Mouse (Mus musculus): ENCODE results near the gene Supt5. TPM values are rescaled to one million over a fixed set of nuclear protein-coding genes. Genes with fewer than 3 reads are reported as not detected.
A peak's percentile ranks its signal among the peaks of the same experiment; 100 is the strongest.
"Not testable (repeated sequence)": the region's sequence is repeated elsewhere in the genome, so short reads cannot be mapped to it uniquely, and the experiment has no call there.

The Supt5 gene
- 100 to 1,000 TPM; 121 to 229 TPM for polyA plus RNA-seq (2017; shearing (Covaris generic))

- ATAC-seq: peak; percentile 99
These were observed at the start of gene Supt5 for GRCm38 (mm10) chr7:28338108-28338998. TSS of gene Supt5 (minus strand) at chr7:28338746.

- not testable (repeated sequence) for ATAC-seq
These were observed 48.8 kb upstream of the Supt5 start for GRCm38 (mm10) chr7:28387384-28387783.

DNA sequence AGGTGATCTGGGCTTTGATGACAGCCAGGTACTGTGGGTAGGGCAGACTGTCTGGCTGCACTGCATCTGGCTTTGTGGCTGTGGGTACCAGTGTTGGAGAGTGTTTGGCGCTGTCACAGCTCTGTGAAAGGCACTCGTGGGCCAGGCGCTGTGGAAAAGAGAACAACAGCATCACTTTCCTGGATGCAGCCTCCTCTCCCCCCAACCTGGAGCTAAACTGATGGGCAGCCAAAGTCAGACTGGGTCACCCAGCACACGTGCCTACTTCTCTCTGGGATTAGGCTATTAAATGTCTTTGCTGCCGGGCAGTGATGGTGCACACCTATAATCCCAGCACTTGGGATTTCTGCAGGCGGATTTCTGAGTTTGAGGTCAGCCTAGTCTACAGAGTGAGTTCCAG lies 48.3 kb upstream of the Supt5 start:
- ATAC-seq: not testable (repeated sequence)

DNA sequence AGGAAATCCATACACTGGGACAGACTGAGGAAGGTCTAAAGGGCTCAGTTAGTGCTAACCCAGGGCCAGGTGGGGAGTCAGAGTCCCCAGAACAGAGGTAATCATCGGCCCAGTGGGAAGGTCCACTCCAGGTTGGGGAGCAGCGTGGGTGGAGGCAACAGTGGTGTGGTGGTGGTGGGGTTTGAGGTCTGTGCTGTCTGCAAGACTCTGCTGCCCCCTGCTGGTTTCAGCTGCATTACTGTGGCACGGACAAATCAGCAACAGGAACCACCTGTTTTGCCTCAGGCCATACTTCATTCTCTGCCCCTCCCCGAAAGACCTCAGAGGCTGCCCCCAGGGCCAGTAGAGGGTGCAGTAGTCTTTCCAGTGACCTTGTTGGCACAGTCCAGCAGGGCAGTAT lies 47.9 kb upstream of the Supt5 start:
- ATAC-seq: peak; percentile 6

DNA sequence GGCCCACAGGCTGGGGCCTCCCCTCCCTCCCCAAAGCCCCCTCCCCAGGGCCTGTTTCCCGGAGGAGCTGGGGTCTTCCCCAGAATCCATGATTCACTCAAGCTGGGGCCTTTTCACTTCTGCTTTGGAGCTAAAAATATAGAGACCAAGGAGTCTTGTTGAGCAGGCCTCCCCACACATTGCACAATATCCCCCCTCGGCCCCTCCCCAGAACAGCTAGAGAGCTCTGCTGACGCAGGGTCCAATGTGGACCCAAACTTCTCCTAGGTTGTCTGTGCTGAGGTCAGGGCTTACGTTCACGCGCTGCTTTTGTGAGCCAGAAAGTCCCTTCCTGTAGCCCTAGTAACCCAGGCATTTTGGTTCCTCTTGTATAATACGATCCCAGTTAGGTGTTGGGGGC lies 47.5 kb upstream of the Supt5 start:
- ATAC-seq: no peak

- no peak for ATAC-seq
These were observed 46.6 kb upstream of the Supt5 start for GRCm38 (mm10) chr7:28385196-28385595.

DNA sequence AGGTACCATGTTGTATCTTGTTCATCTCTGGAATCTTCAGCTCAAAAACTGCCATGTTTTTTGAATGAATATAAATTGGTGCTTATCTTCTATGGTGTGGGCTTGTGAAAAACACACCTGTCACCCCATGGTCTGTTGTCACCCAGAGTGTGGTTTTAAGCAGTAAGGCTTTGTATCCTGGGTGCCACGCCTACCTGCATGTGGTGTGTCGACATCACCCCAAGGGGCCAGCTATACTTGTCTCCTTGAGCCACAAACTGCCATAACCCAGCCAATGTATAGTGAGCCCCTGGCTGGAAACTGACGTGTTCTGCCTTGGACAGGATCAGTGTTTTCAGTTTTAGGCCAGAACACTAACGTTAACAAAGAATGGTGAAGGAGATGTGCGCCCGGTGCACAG lies 45.6 kb upstream of the Supt5 start:
- ATAC-seq: no peak

DNA sequence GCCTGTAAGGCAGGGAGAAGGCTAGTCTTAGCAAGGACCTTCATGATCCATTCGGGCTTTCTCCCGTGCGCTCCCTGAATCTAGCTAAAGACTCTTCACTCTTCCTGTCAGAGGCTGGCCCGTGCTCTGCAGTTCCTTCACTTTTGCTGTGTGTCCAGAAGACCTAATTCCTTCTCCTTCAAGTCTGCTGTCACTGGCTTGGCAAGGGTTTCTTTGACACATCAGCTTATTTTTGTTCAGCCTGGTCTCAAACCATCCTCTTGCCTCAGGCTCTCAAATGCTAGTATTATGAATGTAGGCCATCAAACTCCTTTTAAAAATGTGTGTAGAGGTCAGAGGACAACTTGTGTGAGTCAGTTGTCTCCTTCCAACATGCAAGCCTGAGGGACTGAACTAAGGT lies 45.1 kb upstream of the Supt5 start:
- no peak for ATAC-seq

GRCm38 (mm10) chr7:28382981-28383396 lies 44.4 kb upstream of the Supt5 start:
- peak; percentile 44 for ATAC-seq

DNA sequence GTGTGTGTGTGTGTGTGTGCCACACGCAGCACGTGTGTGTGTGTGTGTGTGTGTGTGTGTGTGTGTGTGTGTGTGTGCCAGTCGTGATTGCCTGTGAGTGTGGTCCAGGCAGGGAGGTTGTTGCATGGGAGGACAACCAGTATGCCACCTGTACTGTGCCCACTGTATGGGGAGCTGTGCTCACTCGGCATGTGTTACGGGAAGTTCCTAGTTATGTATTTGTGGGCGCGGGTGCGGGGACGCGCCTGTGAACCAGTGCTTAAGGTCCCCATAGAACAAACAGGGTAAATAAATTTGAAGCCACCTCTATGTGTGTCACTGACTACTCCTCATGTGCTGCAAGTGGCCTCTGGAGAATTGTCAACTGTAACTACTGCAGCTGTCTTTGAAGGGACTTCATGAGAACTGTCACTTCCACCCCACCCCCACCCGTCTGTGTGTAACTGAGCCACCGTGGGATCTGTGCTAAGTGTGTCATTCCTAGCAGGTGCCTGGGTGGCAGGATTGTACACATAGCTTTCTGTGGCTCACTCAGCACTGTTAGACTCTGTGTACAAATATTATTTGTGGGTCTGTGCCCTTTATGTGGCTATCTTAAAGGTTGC lies 43.9 kb upstream of the Supt5 start:
- peak; percentile 5 for ATAC-seq

DNA sequence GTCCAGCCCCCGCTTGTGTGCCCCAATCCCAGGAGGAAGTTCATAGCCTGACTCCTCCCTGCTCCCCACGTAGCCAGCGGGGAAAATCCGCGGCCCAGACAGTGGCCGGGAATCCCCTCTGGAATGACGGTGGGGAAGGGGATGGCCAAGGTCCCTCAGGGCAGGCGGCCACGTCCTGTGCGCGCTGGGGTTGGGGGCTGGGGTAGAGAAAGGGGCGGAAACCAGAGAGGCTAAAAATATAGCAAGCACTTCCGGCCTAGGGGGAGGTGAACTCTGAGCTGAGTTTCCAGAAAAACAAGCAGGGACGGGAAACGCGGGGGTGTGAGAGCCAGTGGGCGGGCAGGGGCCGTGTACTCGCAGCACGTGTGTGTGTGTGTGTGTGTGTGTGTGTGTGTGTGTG lies 43.4 kb upstream of the Supt5 start:
- peak; percentile 40 for ATAC-seq

DNA sequence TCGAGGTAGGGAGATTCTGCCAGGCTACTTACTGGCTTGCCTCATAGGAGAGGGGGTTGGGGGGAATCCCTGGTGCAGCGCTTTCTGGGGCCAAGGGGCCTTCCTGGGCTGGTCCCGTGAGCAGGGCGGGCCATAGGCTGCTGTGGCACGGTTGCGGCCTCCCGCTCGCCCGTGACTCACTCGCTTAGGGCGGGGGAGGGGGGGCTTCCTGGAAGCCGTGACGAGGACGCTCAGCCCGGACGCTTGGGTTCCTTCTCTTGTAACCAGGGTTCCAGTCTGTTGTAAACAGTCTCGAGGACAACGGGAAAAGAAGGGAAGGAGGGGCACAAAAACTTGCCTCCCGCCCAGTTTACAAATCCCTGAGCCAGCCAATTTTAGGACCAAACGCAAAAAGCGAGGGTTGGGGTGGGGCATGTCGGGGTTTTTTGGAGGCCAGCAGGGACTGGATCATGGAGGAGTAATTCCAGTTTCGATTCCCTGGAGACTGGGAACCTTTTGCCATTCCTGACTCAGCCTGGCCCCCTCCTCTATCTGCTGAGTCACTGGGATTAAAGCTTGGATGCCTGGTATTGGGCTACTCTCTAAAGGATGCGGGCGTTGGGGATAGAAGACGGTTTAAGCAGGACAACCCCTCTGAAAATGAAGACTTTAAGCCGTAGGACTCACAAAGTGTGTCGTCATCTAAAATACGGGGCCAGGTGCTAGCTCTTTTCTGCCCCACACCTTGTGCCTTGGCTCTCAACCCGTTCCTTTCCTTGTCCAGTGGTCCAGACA lies 42.7 kb upstream of the Supt5 start:
- ATAC-seq: peak; percentile 49

GRCm38 (mm10) chr7:28380237-28381016 lies 41.9 kb upstream of the Supt5 start, which contains the start of gene Zfp36:
TSS of gene Zfp36 (minus strand) at chr7:28380253.
- no peak for ATAC-seq

- peak; percentile 26 for ATAC-seq
These were observed 40.5 kb upstream of the Supt5 start for GRCm38 (mm10) chr7:28378769-28379651.

- no peak for ATAC-seq
These were observed 39.6 kb upstream of the Supt5 start for GRCm38 (mm10) chr7:28378066-28378690.

DNA sequence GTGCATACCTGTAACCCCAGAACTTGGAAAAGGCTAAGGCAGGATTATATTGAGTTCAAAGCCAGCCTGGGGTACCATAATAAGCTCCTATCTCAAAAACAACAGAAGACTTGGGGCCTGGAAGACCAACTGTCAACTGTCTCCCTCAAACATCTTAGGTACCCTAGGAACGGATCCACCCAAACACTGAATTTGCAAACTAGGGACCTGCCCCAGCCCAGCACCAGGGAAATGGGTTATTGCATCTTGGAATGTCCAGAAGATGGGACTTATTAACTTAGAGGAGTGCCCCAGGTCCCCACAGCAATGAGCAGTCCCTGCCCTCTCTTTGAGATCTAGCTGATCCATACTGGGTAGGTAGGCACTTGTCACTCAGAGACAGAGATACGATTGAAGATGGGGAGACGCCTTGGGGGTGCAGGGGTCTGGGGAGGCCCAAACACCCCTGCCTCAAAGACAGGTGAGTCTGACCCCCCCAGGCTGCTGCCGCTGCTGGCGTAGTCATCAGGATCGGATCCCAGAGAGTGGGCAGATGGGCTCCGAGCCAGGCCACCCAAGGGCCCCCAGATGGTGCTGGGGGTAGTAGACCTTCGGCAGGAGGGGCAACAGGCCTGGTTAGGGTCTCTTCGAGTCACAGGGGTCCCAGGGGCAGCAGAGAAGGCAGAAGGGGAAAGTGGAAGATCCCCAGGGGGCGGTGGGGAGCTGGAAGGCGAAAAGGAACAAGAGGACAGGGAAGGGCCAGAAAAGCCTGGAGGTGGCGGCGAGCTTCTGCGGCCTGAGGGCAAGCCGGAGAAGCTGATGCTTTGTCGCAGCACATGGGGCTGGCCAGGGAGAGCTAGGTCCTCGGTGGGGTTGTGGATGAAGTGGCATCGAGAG lies 38.9 kb upstream of the Supt5 start:
- ATAC-seq: no peak

- ATAC-seq: peak; percentile 6
These were observed 37.6 kb upstream of the Supt5 start for GRCm38 (mm10) chr7:28376011-28376771.

GRCm38 (mm10) chr7:28375176-28375921 lies 36.8 kb upstream of the Supt5 start:
- peak; percentile 40 for ATAC-seq
